Mouse (Mus musculus): Measurements from ENCODE around the gene Fem1a. TPM values are rescaled to one million over a fixed set of nuclear protein-coding genes. Genes with fewer than 3 reads are reported as not detected.
"Not testable (repeated sequence)": the region's sequence is repeated elsewhere in the genome, so short reads cannot be mapped to it uniquely, and the experiment has no call there.

Gene Fem1a
- total RNA-seq, 1 experiment from 2014 or later: 17.1 TPM

DNA sequence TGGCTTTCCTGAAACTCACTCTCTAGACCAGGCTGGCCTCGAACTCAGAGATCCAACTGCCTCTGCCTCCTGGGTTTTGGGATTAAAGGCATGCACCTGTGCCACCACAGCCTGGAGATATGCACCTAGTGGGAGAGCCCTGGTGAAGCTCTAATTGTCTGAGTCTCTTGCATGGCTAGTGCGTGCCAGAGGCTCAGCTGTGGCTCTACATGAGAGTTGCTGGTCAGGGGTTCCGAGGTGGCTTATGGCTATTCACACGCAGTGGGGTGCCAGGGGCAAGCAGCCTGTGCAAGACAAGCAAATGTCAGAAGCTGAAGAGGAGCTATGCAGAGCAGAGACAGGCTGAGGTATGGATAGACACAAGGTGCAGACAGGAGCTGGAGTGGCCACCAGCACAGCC, 1.9 kb upstream of the Fem1a start:
- no peak for ATAC-seq (replicated peaks; ENCODE audit: low read depth, poor library complexity, severe bottlenecking)

DNA sequence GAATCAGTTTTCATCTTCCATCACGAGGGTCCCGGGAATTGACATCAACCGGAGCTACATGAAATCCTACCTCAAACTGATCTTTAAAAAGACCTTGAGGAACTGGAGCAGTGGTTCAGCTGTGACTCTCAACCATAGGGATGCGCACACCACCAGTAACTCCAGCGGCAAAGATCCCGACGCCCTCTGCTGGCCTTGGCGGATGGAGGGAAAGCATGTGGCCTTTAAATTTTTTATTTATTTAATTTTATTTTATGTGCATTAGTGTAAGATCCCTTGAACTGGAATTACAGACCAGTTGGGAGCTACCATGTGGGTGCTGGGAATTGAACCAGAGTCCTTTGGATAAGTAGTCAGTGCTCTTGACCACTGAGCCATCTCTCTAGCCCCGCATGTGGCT, 1.2 kb upstream of the Fem1a start:
- no peak for ATAC-seq (replicated peaks; ENCODE audit: low read depth, poor library complexity, severe bottlenecking)

- peak; percentile 75 for ATAC-seq (replicated peaks; ENCODE audit: low read depth, poor library complexity, severe bottlenecking)
Observed at GRCm38 (mm10) chr17:56255863-56256238, 759 bp upstream of the Fem1a start.

GRCm38 (mm10) chr17:56257181-56257894, 728 bp downstream of the Fem1a start:
- no peak for ATAC-seq (replicated peaks; ENCODE audit: low read depth, poor library complexity, severe bottlenecking)

DNA sequence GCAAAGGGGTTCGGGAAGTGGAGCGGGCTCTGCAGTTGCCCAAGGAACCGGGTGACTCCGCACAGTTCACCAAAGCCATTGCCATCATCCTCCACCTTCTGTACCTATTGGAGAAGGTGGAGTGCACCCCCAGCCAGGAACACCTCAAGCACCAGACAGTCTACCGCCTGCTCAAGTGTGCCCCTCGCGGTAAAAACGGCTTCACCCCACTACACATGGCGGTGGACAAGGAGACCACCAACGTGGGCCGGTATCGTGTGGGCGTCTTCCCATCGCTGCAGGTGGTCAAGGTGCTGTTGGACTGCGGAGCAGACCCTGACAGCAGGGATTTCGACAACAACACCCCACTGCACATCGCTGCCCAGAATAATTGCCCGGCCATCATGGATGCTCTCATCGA, 1.7 kb downstream of the Fem1a start:
- not testable (repeated sequence) for ATAC-seq (replicated peaks; ENCODE audit: low read depth, poor library complexity, severe bottlenecking)

- not testable (repeated sequence) for ATAC-seq (replicated peaks; ENCODE audit: low read depth, poor library complexity, severe bottlenecking)
Observed at GRCm38 (mm10) chr17:56258812-56259211, 2.2 kb downstream of the Fem1a start.

DNA sequence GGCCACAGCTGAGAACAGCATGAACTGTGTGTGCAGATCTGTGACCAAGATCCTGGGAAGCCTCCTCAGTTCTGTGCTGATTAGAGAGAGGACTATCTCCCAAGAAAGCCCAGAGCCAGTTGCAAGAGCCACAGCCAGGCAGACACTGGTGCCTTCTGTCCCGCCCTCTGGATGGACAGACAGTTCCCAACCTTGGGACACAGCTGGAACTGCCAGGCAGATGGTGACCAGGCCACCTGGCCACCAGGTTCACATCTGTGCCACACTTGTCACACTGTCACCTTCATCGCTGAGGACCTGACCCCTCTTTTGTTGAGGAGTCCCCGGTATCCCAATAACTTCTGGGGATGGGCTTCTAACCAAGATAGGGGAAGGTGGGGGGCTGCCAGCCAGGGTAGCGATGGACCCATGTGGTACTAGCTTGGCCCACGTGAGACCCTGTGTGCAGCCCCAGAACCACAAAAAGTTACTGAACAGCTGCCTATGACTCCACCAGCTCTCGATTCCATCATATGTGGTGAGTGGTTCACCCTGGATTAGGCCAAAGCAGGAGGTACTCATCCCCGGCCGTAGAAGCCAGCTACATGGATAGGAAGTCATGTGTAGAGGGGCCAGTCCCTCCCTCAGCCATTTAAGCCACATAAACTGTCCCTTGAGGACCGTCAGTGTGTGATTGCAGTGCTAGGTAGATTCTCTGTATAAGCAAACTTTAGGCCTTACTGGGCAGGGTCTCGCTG, 2.9 kb downstream of the Fem1a start:
- no peak for ATAC-seq (replicated peaks; ENCODE audit: low read depth, poor library complexity, severe bottlenecking)

GRCm38 (mm10) chr17:56261166-56261565, 4.6 kb downstream of the Fem1a start:
- no peak for ATAC-seq (replicated peaks; ENCODE audit: low read depth, poor library complexity, severe bottlenecking)

GRCm38 (mm10) chr17:56262645-56263094, 6.1 kb downstream of the Fem1a start:
- ATAC-seq (replicated peaks; ENCODE audit: low read depth, poor library complexity, severe bottlenecking): no peak

- ATAC-seq (replicated peaks; ENCODE audit: low read depth, poor library complexity, severe bottlenecking): peak; percentile 79
Observed at GRCm38 (mm10) chr17:56264020-56264419, 7.4 kb downstream of the Fem1a start.

DNA sequence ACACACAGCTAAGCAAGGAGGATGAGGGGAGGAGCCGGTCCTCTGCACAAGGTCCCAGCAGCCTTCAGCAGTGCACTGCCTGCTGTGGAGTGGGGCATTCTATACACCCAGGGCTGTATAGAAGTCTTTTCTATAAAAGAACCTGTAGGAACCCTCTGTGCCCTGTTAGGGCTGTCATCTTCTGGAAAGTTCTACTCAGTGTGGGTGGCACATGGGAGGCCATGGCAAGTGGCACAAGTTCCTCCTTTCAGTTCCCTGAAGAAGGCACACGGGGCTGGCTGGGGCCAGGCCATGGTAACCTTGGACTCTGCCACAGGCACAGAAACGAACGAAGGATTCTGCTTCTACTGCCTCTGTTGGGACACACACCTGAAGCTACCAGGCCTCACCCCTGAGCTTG, 8.4 kb downstream of the Fem1a start:
- peak; percentile 9; the same call in 1 of the 2 replicates for ATAC-seq (replicated peaks; ENCODE audit: low read depth, poor library complexity, severe bottlenecking)

DNA sequence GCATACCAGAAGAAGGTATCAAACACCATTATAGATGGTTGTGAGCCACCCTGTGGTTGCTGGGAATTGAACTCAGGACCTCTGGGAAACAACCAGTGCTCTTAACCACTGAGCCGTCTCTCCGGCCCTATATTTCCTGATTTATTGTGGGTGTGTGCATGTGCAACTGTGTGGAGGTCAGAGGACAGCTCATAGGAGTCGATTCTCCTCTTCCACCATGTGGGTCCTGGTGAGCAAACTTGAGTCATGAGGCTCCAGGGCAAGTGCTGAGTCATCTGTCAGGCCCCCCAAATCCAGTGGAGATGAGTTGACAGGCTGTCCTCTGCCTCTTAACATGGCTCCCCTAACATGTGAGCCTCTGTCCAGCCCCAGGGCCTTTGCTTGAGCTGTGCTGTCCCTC, 9.3 kb downstream of the Fem1a start:
- ATAC-seq (replicated peaks; ENCODE audit: low read depth, poor library complexity, severe bottlenecking): no peak

DNA sequence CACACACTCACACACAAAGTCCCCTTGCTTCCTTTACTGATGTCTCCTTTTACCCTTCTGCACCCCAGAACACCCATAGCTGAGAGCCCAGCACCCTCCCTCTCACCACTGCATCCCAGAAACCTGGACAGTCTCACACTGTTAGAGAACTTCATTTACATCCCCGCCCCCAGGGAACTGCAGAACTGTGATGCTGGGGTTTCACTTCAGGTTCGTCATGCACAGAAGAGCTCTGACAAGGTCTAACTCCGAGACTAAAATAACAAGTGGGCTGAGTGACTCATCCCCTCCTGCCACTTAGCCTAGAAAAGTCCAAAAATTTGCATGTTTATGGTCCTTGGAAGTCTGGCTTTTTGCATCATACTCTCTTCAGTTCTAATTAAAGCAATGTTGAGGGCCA, 9.7 kb downstream of the Fem1a start:
- peak; percentile 27 for ATAC-seq (replicated peaks; ENCODE audit: low read depth, poor library complexity, severe bottlenecking)

DNA sequence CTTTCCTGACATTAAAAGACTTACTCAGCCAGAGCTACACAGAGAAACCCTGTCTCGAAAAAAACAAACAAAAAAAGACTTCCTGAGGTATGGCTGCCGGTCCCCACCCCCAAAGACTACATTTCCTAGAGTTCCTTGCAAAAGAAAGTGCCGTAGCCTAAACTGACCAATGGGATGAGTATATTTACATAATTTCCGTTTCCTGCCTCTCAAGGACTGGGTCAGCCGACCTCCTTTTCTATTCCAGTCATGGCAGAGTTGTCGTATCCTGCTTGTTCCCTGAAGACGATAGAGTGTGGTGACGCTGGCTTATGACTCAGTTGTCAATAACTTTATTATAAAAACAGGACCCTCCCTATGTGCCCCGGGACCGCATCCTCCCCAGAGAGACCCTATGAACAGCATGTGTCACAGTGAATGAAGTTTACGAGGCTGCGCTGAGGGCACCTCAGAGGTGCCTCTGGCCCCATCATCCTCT, 12.6 kb downstream of the Fem1a start:
- ATAC-seq (replicated peaks; ENCODE audit: low read depth, poor library complexity, severe bottlenecking): peak; percentile 91

GRCm38 (mm10) chr17:56269741-56270140, 13.1 kb downstream of the Fem1a start:
- ATAC-seq (replicated peaks; ENCODE audit: low read depth, poor library complexity, severe bottlenecking): no peak

DNA sequence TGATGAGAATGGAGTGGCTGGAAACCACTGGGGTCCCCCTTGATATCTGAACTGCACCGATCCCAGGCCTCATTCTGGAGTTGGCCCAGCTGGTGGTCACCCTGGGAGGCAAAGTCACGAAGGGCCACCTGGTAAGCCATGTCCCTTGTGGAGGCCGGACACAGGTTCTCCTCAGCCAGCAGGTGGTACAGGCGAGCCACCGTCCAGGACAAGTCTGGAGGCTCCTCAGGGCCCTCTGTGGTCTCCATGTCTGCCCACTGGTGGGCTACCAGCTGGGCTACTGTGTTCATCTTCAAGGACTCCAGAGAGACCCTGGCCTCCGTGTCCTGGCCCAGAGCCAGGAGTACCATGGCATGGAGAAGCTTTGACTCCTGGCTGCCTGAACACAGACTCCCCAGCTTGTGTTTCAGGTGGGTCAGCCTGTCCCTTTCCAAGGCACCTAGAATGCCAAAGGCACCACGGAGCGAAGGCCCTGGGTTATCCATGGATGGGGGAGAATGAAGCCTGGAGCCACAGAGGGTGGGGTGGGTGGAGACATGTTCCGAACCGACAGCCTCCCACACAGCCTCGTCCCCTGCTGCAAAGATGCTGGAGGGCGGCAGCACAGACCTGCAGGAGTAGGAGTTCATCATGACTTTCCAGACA, 15.1 kb downstream of the Fem1a start:
- no peak for ATAC-seq (replicated peaks; ENCODE audit: low read depth, poor library complexity, severe bottlenecking)

DNA sequence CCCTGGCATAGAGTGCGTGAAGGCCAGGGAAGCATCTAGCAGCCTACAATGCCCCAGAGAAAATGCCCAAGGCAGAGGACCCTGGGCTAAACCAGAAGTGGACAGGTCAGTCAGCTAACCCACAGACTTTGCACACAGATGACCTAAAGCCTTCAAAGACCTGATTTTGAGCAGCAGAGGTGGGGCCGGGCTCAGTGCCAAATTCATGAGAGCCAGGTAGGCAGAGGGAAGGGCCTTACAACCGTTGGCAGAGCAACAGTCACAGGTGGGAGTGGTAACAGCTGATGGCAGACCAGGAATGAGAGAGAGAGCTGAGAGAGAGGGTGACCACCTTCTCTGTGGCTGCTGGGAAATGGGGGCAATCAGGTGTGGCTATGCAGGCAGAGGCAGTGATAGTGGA, 16.0 kb downstream of the Fem1a start:
- no peak for ATAC-seq (replicated peaks; ENCODE audit: low read depth, poor library complexity, severe bottlenecking)

- ATAC-seq (replicated peaks; ENCODE audit: low read depth, poor library complexity, severe bottlenecking): no peak
Observed at GRCm38 (mm10) chr17:56273482-56273881, 16.9 kb downstream of the Fem1a start.

DNA sequence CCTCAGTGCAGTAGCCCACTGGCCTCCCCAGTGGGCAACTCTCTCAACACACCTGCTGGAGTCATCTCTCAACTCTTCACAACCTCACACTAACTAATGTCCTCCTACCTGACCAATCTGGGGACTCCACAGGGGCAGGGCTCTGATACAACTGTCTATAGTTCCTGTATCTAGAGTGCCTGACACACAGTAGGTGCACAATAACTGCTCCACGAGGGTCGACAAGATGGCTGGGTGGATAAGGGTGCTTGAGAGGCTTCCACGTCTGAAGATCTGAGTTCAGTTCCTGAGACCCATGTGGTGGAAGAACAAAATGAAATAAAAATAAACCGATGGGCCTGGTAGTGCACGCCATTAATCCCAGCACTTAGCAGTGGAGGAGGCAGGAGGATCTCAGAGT, 17.4 kb downstream of the Fem1a start:
- no peak for ATAC-seq (replicated peaks; ENCODE audit: low read depth, poor library complexity, severe bottlenecking)

DNA sequence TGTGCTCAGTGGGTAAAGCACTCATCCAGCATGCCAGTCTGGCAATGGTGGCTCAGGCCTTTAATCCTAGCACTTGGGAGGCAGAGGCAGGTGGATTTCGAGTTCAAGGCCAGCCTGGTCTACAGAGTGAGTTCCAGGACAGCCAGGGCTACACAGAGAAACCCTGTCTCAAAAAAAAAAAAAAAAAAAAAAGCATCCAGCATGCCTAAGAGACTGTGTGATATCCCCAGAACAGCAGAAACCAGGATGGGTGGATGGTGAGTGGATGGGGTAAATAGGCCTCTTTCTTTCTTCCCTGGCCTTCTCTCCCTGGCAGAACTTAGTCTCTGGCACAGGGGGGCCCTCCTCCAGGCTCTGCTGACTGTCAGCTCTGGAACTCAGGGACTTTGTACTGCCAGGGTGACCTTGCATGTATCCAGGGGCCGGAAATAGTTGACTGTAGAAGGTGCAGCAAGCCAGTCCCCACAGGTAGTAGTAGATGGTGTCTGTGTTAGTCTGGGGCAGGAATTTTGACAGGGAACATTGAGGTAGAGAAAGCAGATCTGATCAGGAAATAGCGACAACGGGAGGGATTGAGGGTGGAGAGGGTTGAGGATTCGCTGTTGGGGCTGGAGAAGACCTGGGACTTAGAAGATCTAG, 19.4 kb downstream of the Fem1a start:
- no peak for ATAC-seq (replicated peaks; ENCODE audit: low read depth, poor library complexity, severe bottlenecking)
